Mouse (Mus musculus) midbrain, postnatal 0 days (tissue): ENCODE measurements at regions not wholly inside any gene's neighbourhood (a gene's known extent, or its start where the extent isn't known, plus 50 kb on each side); places are given as distances from the start of the nearest gene placed in this dataset.
A peak's percentile ranks its signal among the peaks of the same experiment; 100 is the strongest.

Experiments used
- ATAC-seq: fragments of 200-750 bp; cut with Nextera tagmentation; 2 replicates; pipeline ENCODE4 v1.8.0; 2017; ENCODE audit warnings: moderate number of reproducible peaks, mild to moderate bottlenecking, moderate TSS enrichment, moderate library complexity; ENCODE audit not compliant: low FRiP score
- DNase-seq: peaks from one replicate; pipeline ENCODE4 v3.0.0-alpha.2; 2015; ENCODE audit warnings: low spot score
- H3K27ac ChIP-seq: fragments of 300-500 bp; sonication (generic); 2 replicates; pipeline ENCODE4 v1.5.1; 2014; ENCODE audit warnings: low read depth, mild to moderate bottlenecking, low read length, mixed read lengths
- H3K27me3 ChIP-seq: fragments of 300-500 bp; sonication (generic); 2 replicates; pipeline ENCODE4 v1.6.1; 2014; ENCODE audit warnings: low read length, control low read depth, mixed read lengths; ENCODE audit not compliant: insufficient read depth
- H3K36me3 ChIP-seq: fragments of 300-500 bp; sonication (generic); 2 replicates; pipeline ENCODE4 v1.6.1; 2014; ENCODE audit warnings: low read length, control low read depth, mixed read lengths; ENCODE audit not compliant: insufficient read depth
- H3K4me1 ChIP-seq: fragments of 300-500 bp; sonication (generic); 2 replicates; pipeline ENCODE4 v1.6.1; 2014; ENCODE audit warnings: mild to moderate bottlenecking, control low read depth, antibody characterized with exemption, low read length, mixed read lengths; ENCODE audit not compliant: insufficient read depth
- H3K4me2 ChIP-seq: fragments of 300-500 bp; sonication (generic); 2 replicates; pipeline ENCODE4 v1.6.1; 2014; ENCODE audit warnings: low read depth, mild to moderate bottlenecking, low read length, mixed read lengths; ENCODE audit not compliant: poor library complexity, severe bottlenecking
- H3K4me3 ChIP-seq: fragments of 300-500 bp; sonication (generic); 2 replicates; pipeline ENCODE4 v1.5.1; 2014; ENCODE audit warnings: low read depth, mild to moderate bottlenecking, low read length, moderate library complexity
- H3K9ac ChIP-seq: fragments of 300-500 bp; sonication (generic); replicated peaks from 2 replicates; pipeline ENCODE4 v1.6.1; 2014; ENCODE audit warnings: mild to moderate bottlenecking, low read length, moderate library complexity, mixed read lengths; ENCODE audit not compliant: poor library complexity, severe bottlenecking
- H3K9me3 ChIP-seq: fragments of 300-500 bp; sonication (generic); 2 replicates; pipeline ENCODE4 v1.6.1; 2016; ENCODE audit warnings: low read length, control low read depth
- CTCF ChIP-seq: IDR thresholded peaks from 2 replicates; pipeline ENCODE4 v1.5.1; 2016; ENCODE audit warnings: antibody characterized with exemption, mild to moderate bottlenecking
- WGBS: fragments of 180-500 bp; shearing (Covaris S2); extraction: QIAGEN DNeasy Blood & Tissue Kit; methylation state at CpG from one replicate; pipeline ENCODE4 v1.1.7; 2014; 5-methylcytosine and 5-hydroxymethylcytosine counted together

- H3K27me3 ChIP-seq, result no peaks in the 10 kb centered on the region
- no peak overlapping the region for H3K27ac ChIP-seq
- no peak overlapping the region for H3K4me2 ChIP-seq
- H3K9me3 ChIP-seq, result no peaks in the 10 kb centered on the region
- H3K9ac ChIP-seq, result no peak overlapping the region
- no peak for ATAC-seq
- WGBS, result 80% methylated on average over 4 of the region's 4 CpGs
- H3K4me3 ChIP-seq, result no peak overlapping the region
- H3K36me3 ChIP-seq, result no peaks in the 10 kb centered on the region
- DNase-seq, result no peak
- no peaks in the 10 kb centered on the region for H3K4me1 ChIP-seq
- no peak for TF ChIP-seq CTCF
Measured at GRCm38 (mm10) chr8:10096413-10096812, 57.3 kb upstream of the Myo16 start.

GRCm38 (mm10) chr8:10096968-10097547 is 56.7 kb upstream of the Myo16 start:
- no peak overlapping the region for H3K9ac ChIP-seq
- H3K27ac ChIP-seq, result no peak overlapping the region
- no peaks in the 10 kb centered on the region for H3K27me3 ChIP-seq
- ATAC-seq, result no peak
- H3K4me3 ChIP-seq, result no peak overlapping the region
- no peaks in the 10 kb centered on the region for H3K4me1 ChIP-seq
- 73% methylated on average over 9 of the region's 9 CpGs for WGBS
- H3K9me3 ChIP-seq, result no peaks in the 10 kb centered on the region
- no peak overlapping the region for H3K4me2 ChIP-seq
- H3K36me3 ChIP-seq, result no peaks in the 10 kb centered on the region
- peak; percentile 23 for DNase-seq
- no peak for TF ChIP-seq CTCF
